Mouse (Mus musculus) spleen, embryonic (tissue): ENCODE results near the gene Spin1.
"Not testable (repeated sequence)": the region's sequence is repeated elsewhere in the genome, so short reads cannot be mapped to it uniquely, and the experiment has no call there.

Experiments
- CTCF ChIA-PET: fragments of 350-600 bp; sonication (Branson Sonifier 250); formaldehyde crosslinking; loops from one replicate; lab custom pipeline; 2022; lab: Charles Lee

Gene Spin1

GRCm38 (mm10) chr13:51100233-51101015, at the start of gene Spin1:
Gene Spin1, plus strand, starts transcription at chr13:51100880.
- CTCF ChIA-PET = no interaction called here

- CTCF ChIA-PET = no interaction called here
Observed at GRCm38 (mm10) chr13:51051016-51051415, 49.7 kb upstream of the Spin1 start.

GRCm38 (mm10) chr13:51052408-51052807, 48.3 kb upstream of the Spin1 start:
- CTCF ChIA-PET = no interaction called here

GRCm38 (mm10) chr13:51063024-51063423, 37.7 kb upstream of the Spin1 start:
- CTCF ChIA-PET = no interaction called here

DNA sequence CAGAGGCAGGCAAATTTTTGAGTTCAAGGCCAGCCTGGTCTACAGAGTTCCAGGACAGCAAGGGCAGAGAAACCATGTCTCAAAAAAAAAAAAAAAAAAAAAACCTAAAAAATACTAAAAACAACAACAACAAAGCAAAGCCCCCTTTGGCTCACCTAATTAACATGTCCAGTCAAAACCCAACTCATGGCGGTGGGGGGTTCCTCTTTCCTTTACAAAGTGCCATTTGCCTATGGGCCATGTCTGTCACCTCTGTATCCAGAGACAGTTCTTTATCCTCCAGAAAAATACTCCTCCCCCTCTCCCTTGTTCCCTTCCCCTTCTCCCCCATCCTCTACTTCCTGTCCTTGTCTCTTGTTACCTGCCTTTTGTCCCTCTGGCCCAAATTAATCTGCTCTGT, 37.0 kb upstream of the Spin1 start:
- CTCF ChIA-PET = no interaction called here

GRCm38 (mm10) chr13:51064429-51064828, 36.3 kb upstream of the Spin1 start:
- CTCF ChIA-PET = no interaction called here

GRCm38 (mm10) chr13:51071063-51071680, 29.5 kb upstream of the Spin1 start:
- CTCF ChIA-PET = interaction anchor here (1.0 kb wide), 1 partner anchor 31 kb away, joined by 5 read pairs; no protein-coding TSS in a partner anchor

GRCm38 (mm10) chr13:51071763-51072276, 28.9 kb upstream of the Spin1 start:
- CTCF ChIA-PET = interaction anchor here (0.5 to 1.0 kb wide), 2 partner anchors 30 to 33 kb away, joined by 3 to 5 read pairs; no protein-coding TSS in a partner anchor

GRCm38 (mm10) chr13:51072917-51073843, 27.5 kb upstream of the Spin1 start:
- CTCF ChIA-PET = no interaction called here

DNA sequence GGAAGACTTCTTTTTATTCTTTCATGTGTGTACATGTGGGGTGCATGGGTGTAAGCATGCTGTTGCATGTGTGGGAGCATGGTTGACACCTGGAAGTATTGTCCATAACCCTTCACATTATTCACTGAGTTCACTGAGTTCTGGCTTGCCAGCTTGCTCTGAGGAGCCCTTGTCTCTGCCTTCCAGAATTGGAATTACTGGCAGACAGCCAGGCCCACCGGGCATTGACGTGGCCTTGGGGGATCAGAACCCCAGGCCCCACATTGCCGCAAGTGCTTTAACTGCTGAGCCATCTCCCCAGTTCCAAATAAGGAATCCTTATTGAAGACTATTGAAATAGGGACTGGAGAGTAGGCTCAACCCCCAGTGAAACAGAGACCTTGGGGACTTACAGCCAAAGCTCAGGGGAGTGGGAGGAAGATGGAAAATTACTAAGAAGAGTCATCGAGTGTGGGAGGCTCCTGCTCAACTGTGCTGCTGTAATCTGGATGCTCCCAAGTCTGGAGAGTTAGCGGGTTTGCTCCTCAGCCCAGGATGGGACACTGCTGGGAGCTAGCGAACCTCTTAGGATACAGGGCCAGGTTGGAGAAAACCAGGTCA, 26.5 kb upstream of the Spin1 start:
- CTCF ChIA-PET = no interaction called here

DNA sequence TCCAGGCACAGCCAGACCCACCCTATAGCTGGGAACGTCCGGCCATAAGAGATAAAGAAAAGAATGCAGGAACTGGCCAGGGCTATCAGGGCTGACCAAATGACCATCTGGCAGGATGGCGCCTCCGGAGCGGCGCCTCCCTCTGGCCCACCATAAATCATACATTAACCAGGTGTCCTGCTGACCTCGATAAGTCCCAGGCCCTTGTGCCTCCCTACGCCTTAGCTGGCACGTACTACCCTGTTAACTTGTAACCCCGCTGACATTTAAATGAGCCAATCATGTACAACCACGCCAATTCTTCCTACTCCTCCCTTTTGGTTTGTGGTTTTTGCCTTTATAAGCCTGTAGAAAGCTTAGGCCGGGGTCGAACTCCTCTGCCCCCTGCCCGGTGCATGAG, 24.5 kb upstream of the Spin1 start:
- CTCF ChIA-PET = not testable (repeated sequence)

GRCm38 (mm10) chr13:51078586-51078985, 22.1 kb upstream of the Spin1 start:
- CTCF ChIA-PET = not testable (repeated sequence)

GRCm38 (mm10) chr13:51080801-51081200, 19.9 kb upstream of the Spin1 start:
- CTCF ChIA-PET = no interaction called here

DNA sequence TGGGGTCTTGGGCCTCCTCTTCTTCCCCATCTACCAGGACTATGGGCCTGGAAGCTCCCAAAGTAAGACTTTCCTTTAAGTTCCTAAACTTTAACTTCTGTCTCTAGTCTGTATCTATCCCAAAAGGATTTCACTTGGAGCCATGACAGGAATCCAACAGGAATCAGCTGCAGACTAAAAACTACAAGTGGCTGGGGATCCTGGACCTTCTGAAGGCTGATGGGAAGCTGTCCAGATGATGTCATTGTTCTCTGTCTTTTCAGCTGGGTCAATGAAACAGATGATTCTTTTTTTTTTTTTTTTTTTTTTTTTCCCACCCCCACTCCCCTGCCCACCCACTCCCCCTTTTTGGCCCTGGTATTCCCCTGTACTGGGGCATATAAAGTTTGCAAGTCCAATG, 16.4 kb upstream of the Spin1 start:
- CTCF ChIA-PET = no interaction called here

- CTCF ChIA-PET = no interaction called here
Observed at GRCm38 (mm10) chr13:51085941-51086340, 14.7 kb upstream of the Spin1 start.

GRCm38 (mm10) chr13:51087253-51087652, 13.4 kb upstream of the Spin1 start:
- CTCF ChIA-PET = no interaction called here

DNA sequence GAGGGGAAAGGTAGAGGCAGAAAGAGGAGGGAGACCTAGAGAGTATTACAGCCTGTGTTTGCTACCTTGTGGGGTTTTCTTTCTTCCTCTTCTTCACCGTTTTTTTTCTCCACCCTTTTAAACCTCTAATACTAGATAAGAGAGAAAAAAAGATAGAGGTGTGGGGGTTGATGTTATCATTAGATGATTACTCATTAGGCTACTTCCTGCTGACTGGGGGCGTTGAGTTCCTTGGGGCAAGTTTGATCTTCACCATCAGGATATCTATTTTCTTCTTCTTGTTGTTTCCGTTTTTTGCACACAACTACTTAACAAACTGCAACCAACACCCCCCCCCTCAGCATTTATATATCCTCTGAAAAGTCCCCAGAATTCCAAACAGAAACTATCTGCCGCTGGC, 12.5 kb upstream of the Spin1 start:
- CTCF ChIA-PET = interaction anchor here (0.5 kb wide), 1 partner anchor 110 kb away, joined by 3 read pairs; no protein-coding TSS in a partner anchor

DNA sequence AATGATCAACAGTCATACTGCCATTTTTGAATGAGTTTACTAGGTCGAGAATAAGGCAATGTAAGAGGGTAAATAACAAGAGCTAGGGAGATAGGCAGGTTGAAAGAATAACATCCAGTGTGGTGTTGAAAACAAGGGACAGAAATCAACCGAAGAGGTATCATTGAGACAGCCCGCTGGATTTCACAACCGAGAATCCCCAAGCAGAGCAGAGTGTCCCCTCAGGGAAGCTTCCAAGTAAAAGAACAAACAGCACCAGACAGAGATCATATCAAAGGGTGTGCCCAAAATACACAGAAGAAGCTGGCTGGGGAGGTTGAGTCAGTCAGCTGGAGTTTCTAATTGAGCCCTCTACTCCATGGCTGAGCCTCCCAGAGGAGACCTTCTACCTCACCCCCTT, 11.6 kb upstream of the Spin1 start:
- CTCF ChIA-PET = no interaction called here

GRCm38 (mm10) chr13:51090105-51090661, 10.5 kb upstream of the Spin1 start:
- CTCF ChIA-PET = interaction anchor here (0.6 kb wide), 1 partner anchor 16 kb away, joined by 4 read pairs; no protein-coding TSS in a partner anchor

GRCm38 (mm10) chr13:51093430-51093829, 7.2 kb upstream of the Spin1 start:
- CTCF ChIA-PET = no interaction called here
